ENCODE assay signal across 9 mouse cellular contexts in genomic region chr12:17256905-17257304, GRCm38 (mm10). TPM values are rescaled to one million over a fixed set of nuclear protein-coding genes. Genes with fewer than 3 reads are reported as not detected.
DNase-seq lines count a peak whose midpoint lies in the region; ATAC-seq and TF ChIP-seq lines count a peak whose summit lies in the region.
"Had no signal": no experiment of that assay in that cellular context is flagged by ENCODE, and none has a peak within 500 bp of the region (broad histone marks: within the 10 kb centered on the region; RNA-seq: fewer than 3 reads in every experiment).

No protein-coding gene starts in this region.

- ATAC-seq in limb, embryonic 12.5 days (ENCODE audit: insufficient number of reproducible peaks, insufficient read depth, low FRiP score, low TSS enrichment, low read depth): no peak

- DNase-seq in left cerebral cortex, adult 2 months (ENCODE audit: extremely low spot score in 1 of 2, low spot score in 2 of 2): peak; percentile 48 to 56
- no peak for DNase-seq in left cerebral cortex, adult 11 months (ENCODE audit: low spot score)
- peak; percentile 71 for DNase-seq in adrenal gland, postnatal 10 days
- peak; percentile 68 for DNase-seq in embryonic facial prominence, embryonic 10.5 days (ENCODE audit: low spot score)
- DNase-seq in heart, postnatal 4 days: peak; percentile 74
- DNase-seq in naive thymus-derived CD4-positive, alpha-beta T cell, adult 2 months (ENCODE audit: low read depth): peak; percentile 81
- peak; percentile 58 for DNase-seq in thymus, adult 2 months

- H3K4me2 ChIP-seq in limb, embryonic 12.5 days: peak overlapping the region; percentile 17; the same call in 1 of the 2 replicates

- H3K9ac ChIP-seq in limb, embryonic 12.5 days (replicated peaks): no peak overlapping the region

- H3K4me3 ChIP-seq in left cerebral cortex, adult 2 months: no peak overlapping the region
- no peak overlapping the region for H3K4me3 ChIP-seq in embryonic facial prominence, embryonic 10.5 days
- H3K4me3 ChIP-seq in limb, embryonic 12.5 days (replicated peaks): no peak overlapping the region
- H3K4me3 ChIP-seq in thymus, adult 2 months (ENCODE audit: control insufficient read depth, insufficient read depth, low read length): no peak overlapping the region

- H3K27ac ChIP-seq in left cerebral cortex, adult 2 months: no peak overlapping the region
- H3K27ac ChIP-seq in embryonic facial prominence, embryonic 10.5 days (replicated peaks): no peak overlapping the region
- H3K27ac ChIP-seq in limb, embryonic 12.5 days: no peak overlapping the region
- no peak overlapping the region for H3K27ac ChIP-seq in thymus, adult 2 months (ENCODE audit: control insufficient read depth, insufficient read depth, low read length)
- H3K27ac ChIP-seq: macrophage had no signal

- H3K36me3 ChIP-seq in embryonic facial prominence, embryonic 10.5 days (replicated peaks): no peaks in the 10 kb centered on the region
- H3K36me3 ChIP-seq in limb, embryonic 12.5 days: no peaks in the 10 kb centered on the region
- no peaks in the 10 kb centered on the region for H3K36me3 ChIP-seq in thymus, adult 2 months (ENCODE audit: control insufficient read depth, insufficient read depth, low read length)

- H3K9me3 ChIP-seq in embryonic facial prominence, embryonic 10.5 days: no peaks in the 10 kb centered on the region
- no peaks in the 10 kb centered on the region for H3K9me3 ChIP-seq in limb, embryonic 12.5 days

- TF ChIP-seq CTCF in left cerebral cortex, adult 2 months (IDR thresholded peaks at IDR 0.05): peak; percentile 83
- no peak for TF ChIP-seq CTCF in thymus, adult 2 months (IDR thresholded peaks at IDR 0.05; ENCODE audit: borderline replicate concordance, control insufficient read depth, extremely low read depth, insufficient read depth, low read length, poor library complexity)

- TF ChIP-seq POLR2A in thymus, adult 2 months (IDR thresholded peaks at IDR 0.05; ENCODE audit: control insufficient read depth, extremely low read depth, insufficient read depth, low read length, poor library complexity): no peak

- H3K27me3 ChIP-seq in embryonic facial prominence, embryonic 10.5 days (replicated peaks; ENCODE audit: low read depth, poor library complexity, severe bottlenecking): peaks cover 32% of the 10 kb centered on the region
- H3K27me3 ChIP-seq in limb, embryonic 12.5 days: peaks cover 34% of the 10 kb centered on the region
- H3K27me3 ChIP-seq in thymus, adult 2 months (ENCODE audit: control insufficient read depth, insufficient read depth, low read length): no peaks in the 10 kb centered on the region

- H3K4me1 ChIP-seq in embryonic facial prominence, embryonic 10.5 days: peaks cover 11% of the 10 kb centered on the region; the same call in 1 of the 2 replicates
- H3K4me1 ChIP-seq in limb, embryonic 12.5 days (replicated peaks): peaks cover 4% of the 10 kb centered on the region; the same call in 1 of the 2 replicates
- H3K4me1 ChIP-seq in thymus, adult 2 months (replicated peaks; ENCODE audit: control insufficient read depth, insufficient read depth, low read length): peaks cover 4% of the 10 kb centered on the region

- intact Hi-C loops in left cerebral cortex, adult 2 months (cut with DNase I): loop anchor here (1.0 to 2.0 kb wide), 2 partner anchors 224 to 238 kb away; no protein-coding TSS in a partner anchor

- 6% methylated on average over 10 of the region's 10 CpGs for WGBS in embryonic facial prominence, embryonic 10.5 days
- 3% methylated on average over 9 of the region's 10 CpGs for WGBS in limb, embryonic 12.5 days
- WGBS in thymus, adult 2 months: 6% methylated on average over 10 of the region's 10 CpGs

RNA-seq across cellular contexts. Expression of gene Pdia6, which starts 9.4 kb away (rescaled TPM):
- total RNA-seq in left cerebral cortex, adult 2 months (2021): 100 to 1,000 TPM; 137 to 144 TPM
- 100 to 1,000 TPM; 159 to 179 TPM for total RNA-seq in adrenal gland, postnatal 10 days (2021)
- polyA plus RNA-seq in embryonic facial prominence, embryonic 10.5 days (2016; fragmentation: Nextera tagmentation; extraction: Ambion mirVana): 625 and 652 TPM in 2 replicates
- 100 to 1,000 TPM; 130 to 153 TPM for total RNA-seq in heart, postnatal 4 days (2021)
- polyA plus RNA-seq in limb, embryonic 12.5 days (2016; fragmentation: Nextera tagmentation; extraction: Ambion mirVana): 582 and 622 TPM in 2 replicates
- polyA plus RNA-seq in thymus, adult 2 months (2012; rRNA removed): 46.6 and 49.2 TPM in 2 replicates
